Mouse (Mus musculus) ES-E14 (cell line): ENCODE measurements around the gene Gm15155. TPM values are rescaled to one million over a fixed set of nuclear protein-coding genes. Genes with fewer than 3 reads are reported as not detected.

ENCODE experiments used
- DNase-seq: peaks from one replicate; pipeline ENCODE4 v3.0.0-alpha.2; 2013; ENCODE audit warnings: low read depth, low spot score
- H3K27ac ChIP-seq: 2 replicates; pipeline ENCODE4 v1.5.1; 2012; ENCODE audit warnings: low read depth, mild to moderate bottlenecking, low read length, moderate library complexity, mixed read lengths; ENCODE audit not compliant: poor library complexity, insufficient read depth, severe bottlenecking
- H3K36me3 ChIP-seq: 2 replicates; pipeline ENCODE4 v1.6.1; 2012; ENCODE audit warnings: mild to moderate bottlenecking, low read length, moderate library complexity, mixed read lengths; ENCODE audit not compliant: control insufficient read depth, poor library complexity, insufficient read depth, severe bottlenecking
- H3K4me1 ChIP-seq, 2 experiments: fragments of 150-350 bp in 1 of 2; sonication (generic) in 1 of 2; 2 replicates each; pipeline ENCODE4 v1.6.1; 2012; ENCODE audit warnings: low read length in 2 of 2, mild to moderate bottlenecking in 1 of 2, mixed read lengths in 1 of 2; ENCODE audit not compliant: control insufficient read depth in 2 of 2, insufficient read depth in 2 of 2, poor library complexity in 1 of 2
- H3K4me3 ChIP-seq, 2 experiments: fragments of 150-350 bp in 1 of 2; sonication (generic) in 1 of 2; 2 replicates each; pipeline ENCODE4 v1.5.1; 2012; ENCODE audit warnings: low read length in 2 of 2, low read depth in 1 of 2, mild to moderate bottlenecking in 1 of 2, mixed read lengths in 1 of 2; ENCODE audit not compliant: insufficient read depth in 1 of 2, poor library complexity in 1 of 2, severe bottlenecking in 1 of 2
- H3K9ac ChIP-seq: 2 replicates; pipeline ENCODE4 v1.6.1; 2012; ENCODE audit warnings: low read depth, mild to moderate bottlenecking, low read length, mixed read lengths; ENCODE audit not compliant: poor library complexity, insufficient read depth, severe bottlenecking
- H3K9me3 ChIP-seq: fragments of 150-350 bp; sonication (generic); 2 replicates; pipeline ENCODE4 v1.6.1; 2012; ENCODE audit warnings: low read depth, mild to moderate bottlenecking, low read length; ENCODE audit not compliant: control insufficient read depth, insufficient read depth
- CHD2 ChIP-seq: IDR thresholded peaks from 2 replicates; pipeline ENCODE4 v1.6.1; 2014; ENCODE audit warnings: mild to moderate bottlenecking, low read depth, low read length, inconsistent platforms
- HCFC1 ChIP-seq: IDR thresholded peaks from 2 replicates; pipeline ENCODE4 v1.6.1; 2012; ENCODE audit warnings: low read length, inconsistent platforms, borderline replicate concordance; ENCODE audit not compliant: insufficient read depth
- MAFK ChIP-seq: IDR thresholded peaks from 2 replicates; pipeline ENCODE4 v1.6.1; 2014; ENCODE audit warnings: mild to moderate bottlenecking, low read depth, low read length, inconsistent platforms; ENCODE audit not compliant: insufficient read depth
- ZC3H11A ChIP-seq: IDR thresholded peaks from 2 replicates; pipeline ENCODE4 v1.6.1; 2012; ENCODE audit warnings: low read depth, mild to moderate bottlenecking, inconsistent platforms, low read length, borderline replicate concordance
- ZNF384 ChIP-seq: IDR thresholded peaks from 2 replicates; pipeline ENCODE4 v1.6.1; 2012; ENCODE audit warnings: low read depth, low read length, inconsistent platforms
- in situ Hi-C, 2 experiments: fragments of 600-800 bp; cut with MboI; formaldehyde crosslinking; loops; one replicate each; pipeline ENCODE4 v1.15.1; 2025; ENCODE audit warnings: low sequenced_read_pairs in 2 of 2, inconsistent platforms in 1 of 2; ENCODE audit not compliant: unreplicated experiment in 2 of 2
- total RNA-seq: library from RNA; depleted of rRNA; stranded (reverse); fragments of 300-350 nt; gene quantifications from 2 replicates; pipeline ENCODE4 v1.2.3, GENCODE M21; 2012

The Gm15155 gene
- total RNA-seq, 1 experiment = not detected

GRCm38 (mm10) chrX:155594685-155595084, 29.9 kb upstream of the Gm15155 start:
- no peak for DNase-seq
- Histone ChIP-seq H3K9ac (no peak overlapping the region), H3K9me3 (no peaks in the 10 kb centered on the region), H3K4me1 (no peaks in the 10 kb centered on the region), H3K36me3 (no peaks in the 10 kb centered on the region), H3K4me3 (no peak overlapping the region), H3K27ac (no peak overlapping the region)
- TF ChIP-seq ZNF384 (no peak), HCFC1 (no peak), ZC3H11A (no peak), CHD2 (no peak)
- in situ Hi-C loops = no loop called here

- H3K9ac ChIP-seq = no peak overlapping the region
- DNase-seq = no peak
These were observed 28.2 kb upstream of the Gm15155 start for GRCm38 (mm10) chrX:155596390-155596789.

GRCm38 (mm10) chrX:155601196-155601595, 23.3 kb upstream of the Gm15155 start:
- in situ Hi-C loops = no loop called here
- Histone ChIP-seq H3K9ac (no peak overlapping the region), H3K4me1 (no peaks in the 10 kb centered on the region), H3K9me3 (no peaks in the 10 kb centered on the region), H3K36me3 (no peaks in the 10 kb centered on the region), H3K27ac (no peak overlapping the region), H3K4me3 (no peak overlapping the region)
- TF ChIP-seq HCFC1 (no peak), ZNF384 (no peak), MAFK (no peak), ZC3H11A (no peak), CHD2 (no peak)
- no peak for DNase-seq

More at GRCm38 (mm10) chrX:155596390-155596789, 28.2 kb upstream of the Gm15155 start:
- no peaks in the 10 kb centered on the region for H3K4me1 ChIP-seq
- in situ Hi-C loops = no loop called here
- no peak overlapping the region for H3K27ac ChIP-seq
- H3K9me3 ChIP-seq = no peaks in the 10 kb centered on the region
- H3K36me3 ChIP-seq = no peaks in the 10 kb centered on the region
- H3K4me3 ChIP-seq = no peak overlapping the region
- no peak for TF ChIP-seq CHD2
- no peak for TF ChIP-seq HCFC1
- no peak for TF ChIP-seq ZC3H11A
- no peak for TF ChIP-seq MAFK
- no peak for TF ChIP-seq ZNF384

GRCm38 (mm10) chrX:155622527-155622926, 2.0 kb upstream of the Gm15155 start:
- Histone ChIP-seq H3K9ac (peak overlapping the region; percentile 61), H3K4me3 (peak overlapping the region; percentile 69), H3K4me1 (no peaks in the 10 kb centered on the region), H3K36me3 (no peaks in the 10 kb centered on the region), H3K27ac (no peak overlapping the region), H3K9me3 (no peaks in the 10 kb centered on the region)
- no peak for DNase-seq
- in situ Hi-C loops = no loop called here
- TF ChIP-seq HCFC1 (no peak), MAFK (no peak), ZNF384 (no peak), CHD2 (no peak), ZC3H11A (no peak)

- TF ChIP-seq ZC3H11A (no peak), CHD2 (no peak), ZNF384 (no peak), MAFK (no peak), HCFC1 (no peak)
- H3K4me3 ChIP-seq = peak overlapping the region; percentile 69
- in situ Hi-C loops = no loop called here
- H3K4me1 ChIP-seq = no peaks in the 10 kb centered on the region
- no peaks in the 10 kb centered on the region for H3K36me3 ChIP-seq
- H3K9me3 ChIP-seq = no peaks in the 10 kb centered on the region
- DNase-seq = no peak
- H3K27ac ChIP-seq = no peak overlapping the region
- peak overlapping the region; percentile 61 for H3K9ac ChIP-seq
These were observed 1.5 kb upstream of the Gm15155 start for GRCm38 (mm10) chrX:155622961-155623599.
